13 mouse cellular contexts compared by ENCODE assay signal in the genomic region with DNA sequence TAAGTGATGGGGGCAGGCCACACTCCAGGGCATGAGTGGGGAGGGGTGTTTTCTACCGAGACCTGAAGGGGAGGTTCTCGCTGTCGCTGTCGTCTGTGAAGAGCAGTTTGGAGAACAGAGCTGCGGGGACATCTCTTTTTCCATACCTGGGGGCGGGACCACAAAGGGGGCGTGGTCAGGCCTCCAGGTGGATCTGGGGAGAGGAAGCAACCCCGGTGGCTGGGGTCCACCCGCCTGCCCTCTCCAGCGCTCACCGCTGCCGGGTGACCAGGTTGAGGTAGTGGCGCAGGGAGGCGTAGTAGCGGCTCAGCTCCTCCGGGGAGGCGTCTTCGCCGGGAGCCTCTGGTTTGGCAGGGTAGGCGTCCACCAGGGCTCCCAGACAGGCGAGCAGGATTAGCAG. TPM values are rescaled to one million over a fixed set of nuclear protein-coding genes. Genes with fewer than 3 reads are reported as not detected.
DNase-seq lines count a peak whose midpoint lies in the region; ATAC-seq and TF ChIP-seq lines count a peak whose summit lies in the region.
"Had no signal": no experiment of that assay in that cellular context is flagged by ENCODE, and none has a peak within 500 bp of the region (broad histone marks: within the 10 kb centered on the region; RNA-seq: fewer than 3 reads in every experiment).

No protein-coding gene starts in this region.

- intact Hi-C loops in heart, postnatal 25 days (cut with DNase I), result no loop called here
- intact Hi-C loops in gastrocnemius, adult 2 months (cut with DNase I), result no loop called here

- no peak overlapping the region for H3K9ac ChIP-seq in heart, postnatal 0 days (replicated peaks; ENCODE audit: low read depth, low read length)
- H3K9ac ChIP-seq in lung, postnatal 0 days (replicated peaks; ENCODE audit: low read depth), result no peak overlapping the region
- H3K9ac ChIP-seq in embryonic facial prominence, embryonic 13.5 days, result peak overlapping the region; percentile 36; the same call in 1 of the 2 replicates
- no peak overlapping the region for H3K9ac ChIP-seq in midbrain, embryonic 16.5 days (ENCODE audit: low read depth, low read length)

- no peak for DNase-seq in heart, postnatal 0 days (ENCODE audit: low spot score)
- no peak for DNase-seq in heart, postnatal 25 days (ENCODE audit: low spot score)
- DNase-seq in lung, postnatal 0 days (ENCODE audit: low spot score), result peak; percentile 11
- DNase-seq in lung, postnatal 4 days, result no peak
- no peak for DNase-seq in gastrocnemius, adult 2 months
- DNase-seq in gastrocnemius, adult 8-10 months (ENCODE audit: low spot score in 2 of 2), result no peak
- DNase-seq: heart, adult 11 months; layer of hippocampus, adult 9-11 months; lung, postnatal 10 days had no signal

- H3K36me3 ChIP-seq in heart, postnatal 0 days (replicated peaks; ENCODE audit: control insufficient read depth, insufficient read depth, low read length), result no peaks in the 10 kb centered on the region
- no peaks in the 10 kb centered on the region for H3K36me3 ChIP-seq in lung, postnatal 0 days (ENCODE audit: insufficient read depth, low read length)
- no peaks in the 10 kb centered on the region for H3K36me3 ChIP-seq in embryonic facial prominence, embryonic 13.5 days
- H3K36me3 ChIP-seq in midbrain, embryonic 16.5 days (ENCODE audit: control insufficient read depth, insufficient read depth, low read length), result no peaks in the 10 kb centered on the region

- H3K9me3 ChIP-seq in heart, postnatal 0 days (replicated peaks; ENCODE audit: control insufficient read depth, low read length), result no peaks in the 10 kb centered on the region
- H3K9me3 ChIP-seq in lung, postnatal 0 days (ENCODE audit: low read length), result no peaks in the 10 kb centered on the region
- no peaks in the 10 kb centered on the region for H3K9me3 ChIP-seq in embryonic facial prominence, embryonic 13.5 days
- no peaks in the 10 kb centered on the region for H3K9me3 ChIP-seq in midbrain, embryonic 16.5 days (replicated peaks; ENCODE audit: control insufficient read depth, low read length, poor library complexity, severe bottlenecking)

- TF ChIP-seq EP300 in heart, postnatal 0 days (IDR thresholded peaks at IDR 0.05; ENCODE audit: low read depth), result no peak
- TF ChIP-seq EP300 in lung, postnatal 0 days (IDR thresholded peaks at IDR 0.05), result no peak

- H3K27ac ChIP-seq in heart, postnatal 0 days (ENCODE audit: low read depth), result no peak overlapping the region
- H3K27ac ChIP-seq in lung, postnatal 0 days (ENCODE audit: low read length), result no peak overlapping the region
- H3K27ac ChIP-seq in embryonic facial prominence, embryonic 13.5 days, result no peak overlapping the region
- H3K27ac ChIP-seq in midbrain, embryonic 16.5 days (ENCODE audit: low read length), result no peak overlapping the region
- H3K27ac ChIP-seq in gastrocnemius, adult 2 months, result no peak overlapping the region

- H3K4me3 ChIP-seq in heart, postnatal 0 days (ENCODE audit: low read depth, low read length), result 0 out of 2 replicates have a peak overlapping the region, but pooled peaks have one; percentile 9
- H3K4me3 ChIP-seq in lung, postnatal 0 days (ENCODE audit: low read depth, low read length), result no peak overlapping the region
- H3K4me3 ChIP-seq in embryonic facial prominence, embryonic 13.5 days, result peak overlapping the region; percentile 22
- H3K4me3 ChIP-seq in midbrain, embryonic 16.5 days (ENCODE audit: low read depth, low read length), result no peak overlapping the region
- no peak overlapping the region for H3K4me3 ChIP-seq in gastrocnemius, adult 2 months

- H3K4me1 ChIP-seq in heart, postnatal 0 days (ENCODE audit: control insufficient read depth, insufficient read depth), result no peaks in the 10 kb centered on the region
- no peaks in the 10 kb centered on the region for H3K4me1 ChIP-seq in lung, postnatal 0 days (ENCODE audit: insufficient read depth, low read depth, low read length)
- H3K4me1 ChIP-seq in embryonic facial prominence, embryonic 13.5 days, result peaks cover 20% of the 10 kb centered on the region
- peaks cover 2% of the 10 kb centered on the region; the same call in 1 of the 2 replicates for H3K4me1 ChIP-seq in midbrain, embryonic 16.5 days (ENCODE audit: control insufficient read depth, insufficient read depth, low read length)

- H3K27me3 ChIP-seq in heart, postnatal 0 days (ENCODE audit: control insufficient read depth, insufficient read depth, low read length), result peaks cover 67% of the 10 kb centered on the region
- H3K27me3 ChIP-seq in lung, postnatal 0 days (replicated peaks; ENCODE audit: insufficient read depth, low read length), result peaks cover 35% of the 10 kb centered on the region
- peaks cover 76% of the 10 kb centered on the region for H3K27me3 ChIP-seq in embryonic facial prominence, embryonic 13.5 days
- H3K27me3 ChIP-seq in midbrain, embryonic 16.5 days (ENCODE audit: control insufficient read depth, insufficient read depth, low read depth, low read length), result peaks cover 48% of the 10 kb centered on the region

- WGBS in heart, postnatal 0 days, result 4% methylated on average over 21 of the region's 21 CpGs
- 3% methylated on average over 14 of the region's 21 CpGs for WGBS in lung, postnatal 0 days
- 1% methylated on average over 21 of the region's 21 CpGs for WGBS in embryonic facial prominence, embryonic 13.5 days
- WGBS in midbrain, embryonic 16.5 days, result 3% methylated on average over 21 of the region's 21 CpGs

- no peak for ATAC-seq in heart, postnatal 0 days (ENCODE audit: insufficient read depth, low read depth)
- ATAC-seq in lung, postnatal 0 days, result no peak
- no peak for ATAC-seq in embryonic facial prominence, embryonic 13.5 days (ENCODE audit: insufficient number of reproducible peaks, insufficient read depth, low FRiP score, low TSS enrichment, low read depth)
- no peak for ATAC-seq in midbrain, embryonic 16.5 days

- no peak for TF ChIP-seq CTCF in heart, postnatal 0 days (IDR thresholded peaks at IDR 0.05; ENCODE audit: low read depth)
- no peak for TF ChIP-seq CTCF in lung, postnatal 0 days (IDR thresholded peaks at IDR 0.05)
- no peak for TF ChIP-seq CTCF in gastrocnemius, adult 2 months (IDR thresholded peaks at IDR 0.05)

- no peak overlapping the region for H3K4me2 ChIP-seq in heart, postnatal 0 days (ENCODE audit: low read depth, low read length)
- no peak overlapping the region for H3K4me2 ChIP-seq in lung, postnatal 0 days (replicated peaks; ENCODE audit: low read depth, low read length)
- peak overlapping the region; percentile 41 for H3K4me2 ChIP-seq in embryonic facial prominence, embryonic 13.5 days
- H3K4me2 ChIP-seq in midbrain, embryonic 16.5 days (ENCODE audit: low read length), result peak overlapping the region; percentile 24

RNA-seq across cellular contexts. Expression of a gene that starts 0.7 kb away (rescaled TPM):
- not detected in 2 replicates for total RNA-seq in heart, postnatal 0 days (2014; rRNA removed; ENCODE audit: low replicate concordance)
- polyA plus RNA-seq in heart, postnatal 0 days (2015; fragmentation: Nextera tagmentation; extraction: Ambion mirVana), result not detected in 2 replicates
- total RNA-seq in heart, postnatal 25 days (2021), result not detected
- not detected in 2 replicates for polyA plus RNA-seq in lung, postnatal 0 days (2015; fragmentation: Nextera tagmentation; extraction: Ambion mirVana)
- not detected in 2 replicates for polyA plus RNA-seq in embryonic facial prominence, embryonic 13.5 days (2015; fragmentation: Nextera tagmentation; extraction: Ambion mirVana)
- polyA plus RNA-seq in midbrain, embryonic 16.5 days (2015; fragmentation: Nextera tagmentation; extraction: Ambion mirVana), result not detected in 2 replicates
- not detected for total RNA-seq in gastrocnemius, adult 2 months (2021)
- not detected for total RNA-seq in gastrocnemius, adult 8-10 months (2022)
- total RNA-seq: CH12.LX had no signal
- polyA plus RNA-seq: cortical plate, adult 2 months had no signal

RNA-seq across cellular contexts. Expression of a gene that starts 5.8 kb away (rescaled TPM):
- not detected in 2 replicates for total RNA-seq in heart, postnatal 0 days (2014; rRNA removed; ENCODE audit: low replicate concordance)
- polyA plus RNA-seq in heart, postnatal 0 days (2015; fragmentation: Nextera tagmentation; extraction: Ambion mirVana), result not detected in 2 replicates
- total RNA-seq in heart, postnatal 25 days (2021), result not detected
- polyA plus RNA-seq in lung, postnatal 0 days (2015; fragmentation: Nextera tagmentation; extraction: Ambion mirVana), result 2.6 and 4.2 TPM in 2 replicates
- not detected in 2 replicates for polyA plus RNA-seq in embryonic facial prominence, embryonic 13.5 days (2015; fragmentation: Nextera tagmentation; extraction: Ambion mirVana)
- not detected in 2 replicates for polyA plus RNA-seq in midbrain, embryonic 16.5 days (2015; fragmentation: Nextera tagmentation; extraction: Ambion mirVana)
- not detected for total RNA-seq in gastrocnemius, adult 2 months (2021)
- total RNA-seq in gastrocnemius, adult 8-10 months (2022), result not detected
- total RNA-seq: CH12.LX had no signal
- polyA plus RNA-seq: cortical plate, adult 2 months had no signal

RNA-seq across cellular contexts. Expression of a gene that starts 18.6 kb away (rescaled TPM):
- total RNA-seq in heart, postnatal 0 days (2014; rRNA removed; ENCODE audit: low replicate concordance), result 6.0 and 12.1 TPM in 2 replicates
- 2.1 and 2.3 TPM in 2 replicates for polyA plus RNA-seq in heart, postnatal 0 days (2015; fragmentation: Nextera tagmentation; extraction: Ambion mirVana)
- 1 to 10 TPM; 2.3 to 2.7 TPM for total RNA-seq in heart, postnatal 25 days (2021)
- 3.9 TPM in 2 replicates for polyA plus RNA-seq in lung, postnatal 0 days (2015; fragmentation: Nextera tagmentation; extraction: Ambion mirVana)
- polyA plus RNA-seq in embryonic facial prominence, embryonic 13.5 days (2015; fragmentation: Nextera tagmentation; extraction: Ambion mirVana), result 9.8 and 10.3 TPM in 2 replicates
- polyA plus RNA-seq in midbrain, embryonic 16.5 days (2015; fragmentation: Nextera tagmentation; extraction: Ambion mirVana), result 31.8 and 39.9 TPM in 2 replicates
- total RNA-seq in gastrocnemius, adult 2 months (2021), result 1 to 10 TPM; 1.2 TPM
- 1 to 10 TPM in 1 of 4 experiments, under 1 TPM in 3; 0.27 to 1.1 (median 0.57) TPM for total RNA-seq in gastrocnemius, adult 8-10 months (2022)

RNA-seq across cellular contexts. Expression of a gene that starts 38.4 kb away (rescaled TPM):
- total RNA-seq in heart, postnatal 0 days (2014; rRNA removed; ENCODE audit: low replicate concordance), result not detected in 2 replicates
- polyA plus RNA-seq in heart, postnatal 0 days (2015; fragmentation: Nextera tagmentation; extraction: Ambion mirVana), result not detected in 2 replicates
- total RNA-seq in heart, postnatal 25 days (2021), result not detected
- 0.91 and 1.4 TPM in 2 replicates for polyA plus RNA-seq in lung, postnatal 0 days (2015; fragmentation: Nextera tagmentation; extraction: Ambion mirVana)
- polyA plus RNA-seq in embryonic facial prominence, embryonic 13.5 days (2015; fragmentation: Nextera tagmentation; extraction: Ambion mirVana), result 0.32 TPM in 1 of 2 replicates, not detected in the other
- 0.20 TPM in 1 of 2 replicates, not detected in the other for polyA plus RNA-seq in midbrain, embryonic 16.5 days (2015; fragmentation: Nextera tagmentation; extraction: Ambion mirVana)
- not detected for total RNA-seq in gastrocnemius, adult 2 months (2021)
- not detected for total RNA-seq in gastrocnemius, adult 8-10 months (2022)
- total RNA-seq: CH12.LX had no signal

RNA-seq across cellular contexts. Expression of a gene that starts 49.3 kb away (rescaled TPM):
- 28.7 and 45.8 TPM in 2 replicates for total RNA-seq in heart, postnatal 0 days (2014; rRNA removed; ENCODE audit: low replicate concordance)
- 21.9 and 23.4 TPM in 2 replicates for polyA plus RNA-seq in heart, postnatal 0 days (2015; fragmentation: Nextera tagmentation; extraction: Ambion mirVana)
- 10 to 100 TPM; 14.3 to 17.5 TPM for total RNA-seq in heart, postnatal 25 days (2021)
- 17.6 and 18.9 TPM in 2 replicates for polyA plus RNA-seq in lung, postnatal 0 days (2015; fragmentation: Nextera tagmentation; extraction: Ambion mirVana)
- polyA plus RNA-seq in embryonic facial prominence, embryonic 13.5 days (2015; fragmentation: Nextera tagmentation; extraction: Ambion mirVana), result 45.4 and 45.5 TPM in 2 replicates
- polyA plus RNA-seq in midbrain, embryonic 16.5 days (2015; fragmentation: Nextera tagmentation; extraction: Ambion mirVana), result 45.8 and 46.5 TPM in 2 replicates
- 10 to 100 TPM in 1 of 2 experiments, 1 to 10 TPM in 1; 9.8 to 10.2 TPM for total RNA-seq in gastrocnemius, adult 2 months (2021)
- total RNA-seq in gastrocnemius, adult 8-10 months (2022), result 10 to 100 TPM in 2 of 4 experiments, 1 to 10 TPM in 2; 8.9 to 10.5 (median 9.9) TPM

Comparison
In these comparisons a context has a peak if more than half of its experiments do, and no peak if none do; other contexts are left out.
1. H3K4me2 ChIP-seq: peak in embryonic facial prominence, embryonic 13.5 days (single experiment) and midbrain, embryonic 16.5 days (single experiment); none in heart, postnatal 0 days (single experiment) and lung, postnatal 0 days (single experiment).
2. H3K4me3 ChIP-seq: peak in heart, postnatal 0 days (single experiment) and embryonic facial prominence, embryonic 13.5 days (single experiment); none in lung, postnatal 0 days (single experiment), midbrain, embryonic 16.5 days (single experiment) and gastrocnemius, adult 2 months (single experiment).